Mouse (Mus musculus): ENCODE results near the gene Zbtb48.

- TF ChIP-seq CTCF (IDR thresholded peaks at IDR 0.05; ENCODE audit: low read depth): no peak
- no peak for TF ChIP-seq EP300 (IDR thresholded peaks at IDR 0.05; ENCODE audit: low read depth)
These were observed 14.6 kb upstream of the Zbtb48 start for GRCm38 (mm10) chr4:152041924-152042641.

Data from liver, embryonic 14.5 days (tissue).